Mouse (Mus musculus) heart, adult 2 months (tissue): ENCODE data around the gene Slc7a9. TPM values are rescaled to one million over a fixed set of nuclear protein-coding genes. Genes with fewer than 3 reads are reported as not detected.

Source experiments
- DNase-seq, 2 experiments: peaks; one replicate each; pipeline ENCODE4 v3.0.0; 2021
- H3K27ac ChIP-seq: fragments of 200-600 bp; 2 replicates; pipeline ENCODE4 v1.8.1; 2022
- H3K27me3 ChIP-seq: fragments of 200-500 bp; 2 replicates; pipeline ENCODE4 v1.6.1; 2012; ENCODE audit warnings: mild to moderate bottlenecking, low read length, inconsistent platforms, mixed read lengths; ENCODE audit not compliant: control insufficient read depth, insufficient read depth
- H3K36me3 ChIP-seq: fragments of 200-500 bp; 2 replicates; pipeline ENCODE4 v1.6.1; 2012; ENCODE audit warnings: low read length, inconsistent platforms; ENCODE audit not compliant: control insufficient read depth, insufficient read depth
- H3K4me1 ChIP-seq: fragments of 200-500 bp; 2 replicates; pipeline ENCODE4 v1.6.1; 2011; ENCODE audit warnings: low read length; ENCODE audit not compliant: control insufficient read depth, insufficient read depth
- H3K4me3 ChIP-seq: fragments of 200-600 bp; 2 replicates; pipeline ENCODE4 v1.8.1; 2022
- H3K79me2 ChIP-seq: fragments of 200-500 bp; replicated peaks from 2 replicates; pipeline ENCODE4 v1.6.1; 2012; ENCODE audit warnings: mild to moderate bottlenecking, inconsistent platforms, low read length, moderate library complexity, mixed read lengths; ENCODE audit not compliant: control insufficient read depth, insufficient read depth
- H3K9ac ChIP-seq: fragments of 200-500 bp; 2 replicates; pipeline ENCODE4 v1.6.1; 2012; ENCODE audit warnings: low read depth, mild to moderate bottlenecking, control low read depth, inconsistent platforms, low read length, mixed read lengths
- CTCF ChIP-seq: fragments of 200-600 bp; IDR thresholded peaks from 2 replicates; pipeline ENCODE4 v1.8.1; 2022; ENCODE audit warnings: antibody characterized with exemption, mild to moderate bottlenecking, moderate library complexity
- EP300 ChIP-seq: fragments of 200-500 bp; IDR thresholded peaks from 2 replicates; pipeline ENCODE4 v1.6.1; 2011; ENCODE audit warnings: low read depth, low read length, control low read depth; ENCODE audit not compliant: insufficient read depth
- POLR2A ChIP-seq: fragments of 200-500 bp; IDR thresholded peaks from 2 replicates; pipeline ENCODE4 v1.6.1; 2011; ENCODE audit warnings: mild to moderate bottlenecking, low read depth, low read length, control low read depth; ENCODE audit not compliant: insufficient read depth
- WGBS: fragments of 180-500 bp; shearing (Covaris S2); methylation state at CpG from one replicate; pipeline ENCODE4 v1.1.7; 2018; 5-methylcytosine and 5-hydroxymethylcytosine counted together
- intact Hi-C: fragments of 180-260 bp; cut with DNase I; formaldehyde crosslinking; loops from one replicate; pipeline ENCODE4 v1.15.1; 2025
- long read RNA-seq: library from polyadenylated mRNA; stranded (forward); transcript quantifications from one replicate; pipeline ENCODE4 v2.0.0, GENCODE M21; 2021
- polyA plus RNA-seq: library from polyadenylated mRNA; depleted of rRNA; stranded (reverse); fragments of >200 nt; gene quantifications from 2 replicates; pipeline ENCODE4 v1.2.3, GENCODE M21; 2012; rRNA removed
- total RNA-seq, 2 experiments: library from RNA; stranded (reverse); gene quantifications; 2 replicates each; pipeline ENCODE4 v1.2.3; 2021

The Slc7a9 gene
- total RNA-seq (not detected), polyA plus RNA-seq (not detected in 2 replicates)
- long read RNA-seq = 0 reads

DNA sequence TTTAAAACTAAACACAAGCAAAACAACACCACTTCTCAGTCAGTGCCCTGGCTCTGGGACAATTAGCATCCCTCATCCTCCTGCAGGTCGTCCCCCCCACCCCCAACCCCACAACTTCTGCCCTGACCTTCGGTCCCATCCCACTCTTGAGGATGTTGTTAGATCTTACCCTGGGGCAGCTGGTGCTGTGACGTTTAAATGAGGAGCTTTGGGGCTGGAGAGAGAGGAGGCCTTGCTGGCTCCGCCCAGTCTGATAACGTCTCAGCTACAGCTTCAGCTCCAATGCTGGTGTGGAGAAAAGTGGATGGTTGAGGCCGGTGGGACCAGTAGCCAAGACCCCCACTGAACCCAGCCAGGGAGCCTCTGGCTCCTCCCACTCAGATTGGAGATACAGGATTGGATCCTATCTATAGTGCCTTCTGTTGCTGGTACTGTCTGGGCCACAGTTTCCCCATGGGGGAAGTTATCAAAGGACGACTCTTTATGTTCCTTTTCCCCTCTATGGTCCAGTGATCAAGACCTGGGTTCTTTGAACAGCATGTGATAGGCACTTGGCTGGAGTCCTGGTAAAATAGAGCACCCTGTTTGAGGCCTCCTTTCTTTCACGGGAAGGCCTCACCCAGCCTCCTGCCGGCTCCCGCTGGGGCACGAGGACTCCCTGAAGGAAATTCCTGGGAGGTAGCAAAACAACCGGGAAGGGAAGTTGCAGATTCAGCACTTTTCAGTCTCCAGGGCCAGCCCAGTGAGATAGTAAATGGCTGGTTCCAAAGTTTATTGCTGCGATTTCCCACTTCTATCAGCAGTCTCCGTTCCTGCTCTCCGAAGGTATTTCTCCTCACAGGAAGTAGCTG is at the start of gene Slc7a9:
Gene Slc7a9 (plus strand): TSS at position 801 of the 851 bp plus-strand sequence.
- intact Hi-C loops = no loop called here

DNA sequence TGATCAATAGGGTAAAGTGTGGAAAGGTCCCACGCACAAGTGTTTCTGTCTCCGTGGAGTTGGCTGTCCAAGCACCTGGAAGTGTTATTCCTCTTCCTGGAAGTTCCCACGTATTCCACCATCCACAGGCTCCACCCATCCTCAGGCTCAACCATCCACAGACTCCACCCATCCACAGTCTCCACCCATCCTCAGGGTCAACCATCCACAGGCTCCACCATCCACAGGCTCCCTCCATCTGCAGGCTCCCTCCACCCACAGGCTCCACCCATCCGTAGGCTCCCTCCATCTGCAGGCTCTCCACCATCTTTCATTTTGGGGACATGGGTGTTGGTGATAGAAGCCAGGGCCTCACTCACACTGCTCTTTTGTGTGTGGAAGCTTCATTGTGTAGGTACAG is 47.4 kb upstream of the Slc7a9 start:
- no peaks in the 10 kb centered on the region for H3K79me2 ChIP-seq
- intact Hi-C loops = no loop called here
- no peaks in the 10 kb centered on the region for H3K27me3 ChIP-seq
- no peak overlapping the region for H3K4me3 ChIP-seq
- H3K27ac ChIP-seq = no peak overlapping the region
- DNase-seq = no peak
- TF ChIP-seq POLR2A = no peak
- no peak for TF ChIP-seq CTCF
- no peak for TF ChIP-seq EP300
- WGBS = 86% methylated on average over 4 of the region's 4 CpGs
- H3K9ac ChIP-seq = no peak overlapping the region
- H3K4me1 ChIP-seq = peaks cover 2% of the 10 kb centered on the region; the same call in 1 of the 2 replicates
- H3K36me3 ChIP-seq = no peaks in the 10 kb centered on the region

More for the DNA sequence above, at the start of gene Slc7a9:
- DNase-seq = no peak
- Histone ChIP-seq H3K4me3 (no peak within 1 kb of the TSS), H3K9ac (no peak within 1 kb of the TSS), H3K79me2 (no peaks in the 10 kb centered on the region), H3K27ac (no peak within 1 kb of the TSS), H3K36me3 (no peaks in the 10 kb centered on the region), H3K27me3 (no peaks in the 10 kb centered on the region), H3K4me1 (no peaks in the 10 kb centered on the region)
- TF ChIP-seq CTCF (no peak), EP300 (no peak), POLR2A (no peak)
- 25% methylated on average over 15 of the region's 15 CpGs for WGBS

DNA sequence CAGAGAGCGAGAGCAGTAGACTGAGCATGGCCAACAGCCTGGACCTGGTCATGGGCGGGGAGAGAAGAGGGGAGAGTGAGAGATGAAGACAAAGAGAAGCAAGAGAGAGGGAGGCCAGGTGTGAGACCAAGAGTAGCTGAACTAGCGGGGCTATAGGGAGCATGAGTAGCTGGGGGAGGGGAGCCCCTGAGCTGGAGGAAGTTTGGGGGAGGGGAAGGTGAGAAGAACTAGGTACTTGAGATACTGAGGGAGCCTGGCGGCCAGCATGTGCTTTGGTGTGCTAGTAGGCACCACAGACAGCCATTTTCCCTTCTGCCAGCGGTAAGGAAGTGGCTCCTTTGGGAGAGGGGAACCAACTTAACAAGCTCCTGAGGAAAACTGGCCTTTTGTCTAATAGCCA is 33.4 kb upstream of the Slc7a9 start:
- no peak overlapping the region for H3K4me3 ChIP-seq
- no peaks in the 10 kb centered on the region for H3K27me3 ChIP-seq
- DNase-seq = no peak
- no peaks in the 10 kb centered on the region for H3K79me2 ChIP-seq
- WGBS = 83% methylated on average over 5 of the region's 5 CpGs
- intact Hi-C loops = no loop called here
- H3K36me3 ChIP-seq = no peaks in the 10 kb centered on the region
- TF ChIP-seq EP300 (no peak), CTCF (no peak), POLR2A (no peak)
- no peaks in the 10 kb centered on the region for H3K4me1 ChIP-seq
- H3K9ac ChIP-seq = no peak overlapping the region
- no peak overlapping the region for H3K27ac ChIP-seq

DNA sequence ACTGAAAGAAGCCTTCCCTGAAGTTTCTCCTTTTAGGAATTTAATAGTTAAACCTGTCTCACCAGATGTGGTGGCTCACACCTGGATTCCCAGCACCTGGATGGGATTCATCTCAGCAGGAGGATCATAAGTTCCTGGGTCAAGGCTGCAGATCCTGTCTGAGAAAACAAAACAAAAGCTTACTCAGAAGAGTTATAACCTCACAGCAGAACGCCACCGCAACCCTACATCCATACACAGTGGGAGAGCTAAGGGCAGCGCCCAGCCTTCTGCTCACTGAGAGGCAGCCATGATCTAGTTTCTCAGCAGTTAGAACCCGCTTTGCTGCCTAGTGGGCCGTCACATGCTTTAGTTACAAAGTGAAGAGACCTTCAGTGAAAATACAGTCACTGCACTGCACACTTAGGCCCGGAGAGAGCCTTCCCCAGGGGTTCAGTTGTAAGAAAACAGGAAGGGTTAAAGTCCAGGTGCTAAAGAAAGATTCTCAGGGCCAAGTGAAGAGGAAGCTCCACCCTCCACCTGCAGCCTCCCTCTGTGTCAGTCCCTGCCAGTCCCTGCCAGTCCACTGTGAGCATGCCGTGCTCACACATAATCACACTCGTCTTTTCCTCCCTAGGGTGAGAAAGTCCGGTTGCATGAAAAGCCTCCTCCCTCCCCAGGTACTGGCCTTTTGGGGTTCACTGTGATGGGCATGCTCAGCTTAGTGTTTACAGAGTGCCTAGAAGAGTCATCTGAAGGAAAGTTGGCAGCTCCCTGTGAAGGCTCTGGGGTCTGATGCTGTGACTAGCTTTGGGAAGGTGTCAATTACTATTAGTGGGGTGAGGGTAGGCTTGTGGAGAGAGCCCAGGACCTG is 32.6 kb upstream of the Slc7a9 start:
- no peak overlapping the region for H3K27ac ChIP-seq
- H3K36me3 ChIP-seq = no peaks in the 10 kb centered on the region
- no peaks in the 10 kb centered on the region for H3K27me3 ChIP-seq
- DNase-seq = no peak
- intact Hi-C loops = no loop called here
- no peak overlapping the region for H3K9ac ChIP-seq
- 84% methylated on average over 9 of the region's 9 CpGs for WGBS
- TF ChIP-seq POLR2A (no peak), CTCF (no peak), EP300 (no peak)
- no peak overlapping the region for H3K4me3 ChIP-seq
- no peaks in the 10 kb centered on the region for H3K79me2 ChIP-seq
- no peaks in the 10 kb centered on the region for H3K4me1 ChIP-seq

DNA sequence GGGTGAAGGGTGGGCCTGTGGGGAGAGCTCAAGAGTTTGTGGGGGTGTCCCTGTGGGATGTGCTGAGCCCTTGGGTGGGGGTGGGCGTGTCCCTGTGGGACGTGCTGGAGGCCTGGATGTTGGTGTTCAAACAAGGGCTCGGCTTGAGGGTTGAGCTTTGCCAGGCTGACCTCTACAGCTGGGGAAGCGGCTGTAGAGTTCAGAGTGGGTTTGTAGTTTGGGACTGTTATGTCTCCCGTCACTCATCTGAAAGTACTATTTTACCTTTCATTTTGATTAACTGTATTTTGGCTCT is 32.0 kb upstream of the Slc7a9 start:
- no peaks in the 10 kb centered on the region for H3K79me2 ChIP-seq
- H3K9ac ChIP-seq = no peak overlapping the region
- no peak for DNase-seq
- intact Hi-C loops = no loop called here
- no peaks in the 10 kb centered on the region for H3K27me3 ChIP-seq
- no peak overlapping the region for H3K4me3 ChIP-seq
- 94% methylated on average over 5 of the region's 5 CpGs for WGBS
- no peak for TF ChIP-seq POLR2A
- TF ChIP-seq CTCF = no peak
- no peak for TF ChIP-seq EP300
- H3K4me1 ChIP-seq = no peaks in the 10 kb centered on the region
- H3K36me3 ChIP-seq = no peaks in the 10 kb centered on the region
- H3K27ac ChIP-seq = no peak overlapping the region

DNA sequence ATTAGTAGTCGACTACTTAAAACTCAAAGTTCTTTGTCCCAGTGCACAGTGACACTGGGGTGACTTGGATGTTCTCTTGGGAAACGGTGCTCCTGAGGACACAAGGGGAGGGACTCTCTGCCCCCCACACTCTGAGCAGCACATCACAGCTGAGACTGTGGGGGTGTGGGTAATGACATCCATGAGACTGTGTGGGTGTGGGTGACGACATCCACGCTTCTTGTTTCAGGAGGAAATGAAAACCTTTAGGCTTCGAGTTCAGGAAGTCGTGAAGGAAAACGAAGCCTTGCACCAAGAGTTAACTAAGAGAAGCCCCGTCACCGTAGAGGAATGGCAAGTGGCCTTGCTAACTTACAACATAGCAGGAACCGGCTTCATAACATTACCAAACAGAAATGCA is 25.5 kb upstream of the Slc7a9 start:
- TF ChIP-seq EP300 = no peak
- no peak for TF ChIP-seq POLR2A
- no peak for TF ChIP-seq CTCF
- H3K9ac ChIP-seq = no peak overlapping the region
- intact Hi-C loops = no loop called here
- H3K27ac ChIP-seq = no peak overlapping the region
- no peaks in the 10 kb centered on the region; the same call in 1 of the 2 replicates for H3K4me1 ChIP-seq
- H3K36me3 ChIP-seq = no peaks in the 10 kb centered on the region
- no peak for DNase-seq
- WGBS = 70% methylated on average over 10 of the region's 10 CpGs
- H3K4me3 ChIP-seq = no peak overlapping the region
- no peaks in the 10 kb centered on the region for H3K79me2 ChIP-seq
- H3K27me3 ChIP-seq = no peaks in the 10 kb centered on the region
